Mouse (Mus musculus): Measurements from ENCODE around the gene Rnf113a2. TPM values are rescaled to one million over a fixed set of nuclear protein-coding genes. Genes with fewer than 3 reads are reported as not detected.

The Rnf113a2 gene
- polyA plus RNA-seq, 2 experiments = 18.1 to 24.5 TPM

DNA sequence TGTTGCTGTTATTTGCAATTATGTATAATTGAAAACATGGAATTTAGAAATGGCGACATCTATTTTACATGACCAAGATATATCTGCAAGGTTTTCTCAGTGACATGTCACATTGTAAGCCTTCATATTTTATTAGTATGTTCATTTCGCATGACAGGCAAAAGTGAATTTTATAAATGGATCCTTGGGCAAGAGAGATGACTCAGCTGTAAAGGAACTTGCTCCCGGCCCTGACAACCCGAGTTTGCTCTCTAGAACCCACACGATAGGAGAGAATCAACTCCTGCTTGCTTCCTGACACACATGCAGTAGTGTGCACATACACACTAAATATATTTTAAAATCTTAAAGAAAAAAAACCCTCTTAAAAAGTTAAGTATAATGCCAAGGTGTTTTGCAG is 44.4 kb downstream of the Rnf113a2 start:
- DNase-seq (ENCODE audit: low spot score) (no peak), ATAC-seq (ENCODE audit: low FRiP score, low read depth) (no peak)
- TF ChIP-seq POLR2A (IDR thresholded peaks at IDR 0.05; ENCODE audit: borderline replicate concordance, extremely low read depth, insufficient read depth, insufficient read length) = no peak
- WGBS = 92% methylated on average over 5 of the region's 5 CpGs
- H3K4me2 ChIP-seq (replicated peaks; ENCODE audit: low read depth, low read length, severe bottlenecking) = no peak overlapping the region
- no peak overlapping the region for H3K4me3 ChIP-seq (replicated peaks; ENCODE audit: low read length)
- no peaks in the 10 kb centered on the region for H3K4me1 ChIP-seq (ENCODE audit: control insufficient read depth, insufficient read depth, low read length)
- no peaks in the 10 kb centered on the region for H3K9me3 ChIP-seq (ENCODE audit: control insufficient read depth, low read length)
- no peaks in the 10 kb centered on the region for H3K27me3 ChIP-seq (ENCODE audit: control insufficient read depth, insufficient read depth, low read length)
- H3K27ac ChIP-seq (replicated peaks; ENCODE audit: low read depth, low read length) = no peak overlapping the region
- no peak overlapping the region for H3K9ac ChIP-seq (ENCODE audit: low read depth, low read length, severe bottlenecking)
- peaks cover 62% of the 10 kb centered on the region for H3K36me3 ChIP-seq (ENCODE audit: control insufficient read depth, insufficient read depth, low read length)

DNA sequence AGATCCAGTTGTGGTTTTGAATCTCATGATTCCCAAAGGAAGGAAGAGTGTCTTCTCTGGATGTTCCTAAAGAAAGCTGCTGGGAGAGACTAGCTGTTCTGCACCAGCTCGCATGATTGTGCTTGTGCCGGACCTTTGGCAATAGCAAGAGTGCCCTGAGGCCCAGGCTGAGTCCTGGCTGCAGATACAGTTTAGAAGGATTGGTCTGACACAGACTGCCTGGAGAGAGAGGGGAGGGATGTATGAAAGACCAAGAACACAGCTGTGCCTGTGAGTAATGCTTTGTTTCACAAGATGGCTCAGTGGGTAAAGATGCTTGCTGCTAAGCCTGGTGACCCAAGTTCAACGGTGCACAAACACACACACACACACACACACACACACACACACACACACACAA is 45.9 kb downstream of the Rnf113a2 start:
- H3K4me1 ChIP-seq (ENCODE audit: control insufficient read depth, insufficient read depth, low read length) = no peaks in the 10 kb centered on the region
- no peak for TF ChIP-seq POLR2A (IDR thresholded peaks at IDR 0.05; ENCODE audit: borderline replicate concordance, extremely low read depth, insufficient read depth, insufficient read length)
- DNase-seq (ENCODE audit: low spot score) = no peak
- no peak for ATAC-seq (ENCODE audit: low FRiP score, low read depth)
- H3K4me3 ChIP-seq (replicated peaks; ENCODE audit: low read length) = no peak overlapping the region
- no peaks in the 10 kb centered on the region for H3K9me3 ChIP-seq (ENCODE audit: control insufficient read depth, low read length)
- H3K27me3 ChIP-seq (ENCODE audit: control insufficient read depth, insufficient read depth, low read length) = no peaks in the 10 kb centered on the region
- no peak overlapping the region for H3K27ac ChIP-seq (replicated peaks; ENCODE audit: low read depth, low read length)
- H3K36me3 ChIP-seq (ENCODE audit: control insufficient read depth, insufficient read depth, low read length) = peaks cover 64% of the 10 kb centered on the region
- WGBS = 89% methylated on average over 3 of the region's 3 CpGs
- H3K9ac ChIP-seq (ENCODE audit: low read depth, low read length, severe bottlenecking) = no peak overlapping the region
- H3K4me2 ChIP-seq (replicated peaks; ENCODE audit: low read depth, low read length, severe bottlenecking) = no peak overlapping the region

Other genes starting within 250 kb of the Rnf113a2 start
- gene Elmsan1, start 198.3 kb upstream of the Rnf113a2 start, polyA plus RNA-seq (2012; rRNA removed) = 14.4 and 18.1 TPM in 2 replicates
- gene Elmsan1, start 198.3 kb upstream of the Rnf113a2 start, polyA plus RNA-seq (2014; fragmentation: Nextera tagmentation; extraction: Ambion mirVana) = 10.5 and 11.8 TPM in 2 replicates
- 8.5 and 11.0 TPM in 2 replicates for gene Ptgr2, start 132.0 kb upstream of the Rnf113a2 start, polyA plus RNA-seq (2012; rRNA removed)
- 13.8 and 15.2 TPM in 2 replicates for gene Ptgr2, start 132.0 kb upstream of the Rnf113a2 start, polyA plus RNA-seq (2014; fragmentation: Nextera tagmentation; extraction: Ambion mirVana)
- 63.6 and 67.3 TPM in 2 replicates for gene Zfp410, start 100.3 kb upstream of the Rnf113a2 start, polyA plus RNA-seq (2012; rRNA removed)
- 81.7 and 82.2 TPM in 2 replicates for gene Zfp410, start 100.3 kb upstream of the Rnf113a2 start, polyA plus RNA-seq (2014; fragmentation: Nextera tagmentation; extraction: Ambion mirVana)
- gene Coq6, start 55.5 kb upstream of the Rnf113a2 start, polyA plus RNA-seq (2012; rRNA removed) = 49.2 and 63.5 TPM in 2 replicates
- 42.4 and 44.8 TPM in 2 replicates for gene Coq6, start 55.5 kb upstream of the Rnf113a2 start, polyA plus RNA-seq (2014; fragmentation: Nextera tagmentation; extraction: Ambion mirVana)
- 3.4 and 4.7 TPM in 2 replicates for gene Fam161b, start 55.4 kb upstream of the Rnf113a2 start, polyA plus RNA-seq (2012; rRNA removed)
- 2.1 and 2.8 TPM in 2 replicates for gene Fam161b, start 55.4 kb upstream of the Rnf113a2 start, polyA plus RNA-seq (2014; fragmentation: Nextera tagmentation; extraction: Ambion mirVana)
- gene Entpd5, start 8.2 kb upstream of the Rnf113a2 start, polyA plus RNA-seq (2012; rRNA removed) = 7.7 and 8.0 TPM in 2 replicates
- 12.2 and 12.7 TPM in 2 replicates for gene Entpd5, start 8.2 kb upstream of the Rnf113a2 start, polyA plus RNA-seq (2014; fragmentation: Nextera tagmentation; extraction: Ambion mirVana)
- gene Bbof1, start 8.1 kb upstream of the Rnf113a2 start, polyA plus RNA-seq (2012; rRNA removed) = 0.55 and 1.3 TPM in 2 replicates
- gene Bbof1, start 8.1 kb upstream of the Rnf113a2 start, polyA plus RNA-seq (2014; fragmentation: Nextera tagmentation; extraction: Ambion mirVana) = 0.95 and 1.1 TPM in 2 replicates
- 18.9 and 19.0 TPM in 2 replicates for gene Aldh6a1, start 33.8 kb downstream of the Rnf113a2 start, polyA plus RNA-seq (2012; rRNA removed)
- gene Aldh6a1, start 33.8 kb downstream of the Rnf113a2 start, polyA plus RNA-seq (2014; fragmentation: Nextera tagmentation; extraction: Ambion mirVana) = 37.9 and 41.2 TPM in 2 replicates
- 17.3 and 26.9 TPM in 2 replicates for gene Lin52, start 34.2 kb downstream of the Rnf113a2 start, polyA plus RNA-seq (2012; rRNA removed)
- gene Lin52, start 34.2 kb downstream of the Rnf113a2 start, polyA plus RNA-seq (2014; fragmentation: Nextera tagmentation; extraction: Ambion mirVana) = 17.9 and 24.2 TPM in 2 replicates
- gene Vsx2, start 152.6 kb downstream of the Rnf113a2 start, polyA plus RNA-seq (2012; rRNA removed) = 0.47 and 0.65 TPM in 2 replicates
- 0.22 and 0.29 TPM in 2 replicates for gene Vsx2, start 152.6 kb downstream of the Rnf113a2 start, polyA plus RNA-seq (2014; fragmentation: Nextera tagmentation; extraction: Ambion mirVana)
- gene Abcd4, start 200.2 kb downstream of the Rnf113a2 start, polyA plus RNA-seq (2012; rRNA removed) = 32.3 and 37.9 TPM in 2 replicates
- gene Abcd4, start 200.2 kb downstream of the Rnf113a2 start, polyA plus RNA-seq (2014; fragmentation: Nextera tagmentation; extraction: Ambion mirVana) = 11.5 and 12.5 TPM in 2 replicates
- 0.04 and 0.06 TPM in 2 replicates for gene Vrtn, start 223.8 kb downstream of the Rnf113a2 start, polyA plus RNA-seq (2012; rRNA removed)
- not detected in 2 replicates for gene Vrtn, start 223.8 kb downstream of the Rnf113a2 start, polyA plus RNA-seq (2014; fragmentation: Nextera tagmentation; extraction: Ambion mirVana)